Mouse (Mus musculus): Measurements from ENCODE around the gene Spryd3. TPM values are rescaled to one million over a fixed set of nuclear protein-coding genes. Genes with fewer than 3 reads are reported as not detected.
A peak's percentile ranks its signal among the peaks of the same experiment; 100 is the strongest.
"Not testable (repeated sequence)": the region's sequence is repeated elsewhere in the genome, so short reads cannot be mapped to it uniquely, and the experiment has no call there.

The Spryd3 gene
- polyA plus RNA-seq, 1 experiment = 12.8 TPM

GRCm38 (mm10) chr15:102083028-102083427, 53.0 kb downstream of the Spryd3 start:
- Histone ChIP-seq H3K4me1 (ENCODE audit: control insufficient read depth, insufficient read depth, insufficient read length, low read length) (no peaks in the 10 kb centered on the region; the same call in 1 of the 2 replicates), H3K4me3 (ENCODE audit: insufficient read depth, low read depth, low read length) (no peak overlapping the region), H3K27ac (replicated peaks; ENCODE audit: low read depth, low read length) (no peak overlapping the region)

- H3K27ac ChIP-seq (replicated peaks; ENCODE audit: low read depth, low read length) = no peak overlapping the region
- no peak overlapping the region for H3K4me3 ChIP-seq (ENCODE audit: insufficient read depth, low read depth, low read length)
- H3K4me1 ChIP-seq (ENCODE audit: control insufficient read depth, insufficient read depth, insufficient read length, low read length) = no peaks in the 10 kb centered on the region; the same call in 1 of the 2 replicates
Observed at GRCm38 (mm10) chr15:102082148-102082547, 53.9 kb downstream of the Spryd3 start.

- no peak overlapping the region for H3K4me3 ChIP-seq (ENCODE audit: insufficient read depth, low read depth, low read length)
- H3K27ac ChIP-seq (replicated peaks; ENCODE audit: low read depth, low read length) = no peak overlapping the region
- peaks cover 2% of the 10 kb centered on the region; the same call in 1 of the 2 replicates for H3K4me1 ChIP-seq (ENCODE audit: control insufficient read depth, insufficient read depth, insufficient read length, low read length)
Observed at GRCm38 (mm10) chr15:102080429-102080828, 55.6 kb downstream of the Spryd3 start.

- not testable (repeated sequence) for H3K27ac ChIP-seq (replicated peaks; ENCODE audit: low read depth, low read length); H3K4me3 ChIP-seq (ENCODE audit: insufficient read depth, low read depth, low read length)
Observed at GRCm38 (mm10) chr15:102079924-102080323, 56.1 kb downstream of the Spryd3 start.

GRCm38 (mm10) chr15:102079221-102079620, 56.8 kb downstream of the Spryd3 start:
- Histone ChIP-seq H3K4me3 (ENCODE audit: insufficient read depth, low read depth, low read length) (no peak overlapping the region), H3K27ac (replicated peaks; ENCODE audit: low read depth, low read length) (no peak overlapping the region), H3K4me1 (ENCODE audit: control insufficient read depth, insufficient read depth, insufficient read length, low read length) (peaks cover 7% of the 10 kb centered on the region)

More at GRCm38 (mm10) chr15:102079924-102080323, 56.1 kb downstream of the Spryd3 start:
- H3K4me1 ChIP-seq (ENCODE audit: control insufficient read depth, insufficient read depth, insufficient read length, low read length) = not testable (repeated sequence)

GRCm38 (mm10) chr15:102077111-102077677, 58.8 kb downstream of the Spryd3 start:
- no peak overlapping the region for H3K4me3 ChIP-seq (ENCODE audit: insufficient read depth, low read depth, low read length)

GRCm38 (mm10) chr15:102074876-102075585, 61.0 kb downstream of the Spryd3 start:
- Histone ChIP-seq H3K4me3 (ENCODE audit: insufficient read depth, low read depth, low read length) (peak overlapping the region; percentile 86), H3K27ac (replicated peaks; ENCODE audit: low read depth, low read length) (no peak overlapping the region)

More at GRCm38 (mm10) chr15:102077111-102077677, 58.8 kb downstream of the Spryd3 start:
- Histone ChIP-seq H3K4me1 (ENCODE audit: control insufficient read depth, insufficient read depth, insufficient read length, low read length) (peaks cover 7% of the 10 kb centered on the region), H3K27ac (replicated peaks; ENCODE audit: low read depth, low read length) (no peak overlapping the region)

GRCm38 (mm10) chr15:102074070-102074731, 61.8 kb downstream of the Spryd3 start:
- Histone ChIP-seq H3K4me1 (ENCODE audit: control insufficient read depth, insufficient read depth, insufficient read length, low read length) (peaks cover 7% of the 10 kb centered on the region; the same call in 1 of the 2 replicates), H3K27ac (replicated peaks; ENCODE audit: low read depth, low read length) (peak overlapping the region; percentile 81), H3K4me3 (ENCODE audit: insufficient read depth, low read depth, low read length) (peak overlapping the region; percentile 86)

More at GRCm38 (mm10) chr15:102074876-102075585, 61.0 kb downstream of the Spryd3 start:
- peaks cover 7% of the 10 kb centered on the region; the same call in 1 of the 2 replicates for H3K4me1 ChIP-seq (ENCODE audit: control insufficient read depth, insufficient read depth, insufficient read length, low read length)

GRCm38 (mm10) chr15:102073559-102074069, 62.4 kb downstream of the Spryd3 start, which contains the start of gene Eif4b:
TSS of gene Eif4b (plus strand) at chr15:102073773.
- peak within 1 kb of the TSS; percentile 81 for H3K27ac ChIP-seq (replicated peaks; ENCODE audit: low read depth, low read length)
- H3K4me1 ChIP-seq (ENCODE audit: control insufficient read depth, insufficient read depth, insufficient read length, low read length) = peaks cover 7% of the 10 kb centered on the region; the same call in 1 of the 2 replicates
- peak within 1 kb of the TSS; percentile 86 for H3K4me3 ChIP-seq (ENCODE audit: insufficient read depth, low read depth, low read length)

- H3K4me1 ChIP-seq (ENCODE audit: control insufficient read depth, insufficient read depth, insufficient read length, low read length) = peaks cover 7% of the 10 kb centered on the region; the same call in 1 of the 2 replicates
- H3K27ac ChIP-seq (replicated peaks; ENCODE audit: low read depth, low read length) = 0 out of 2 replicates have a peak overlapping the region, but pooled peaks have one; percentile 6
- peak overlapping the region; percentile 28 for H3K4me3 ChIP-seq (ENCODE audit: insufficient read depth, low read depth, low read length)
Observed at GRCm38 (mm10) chr15:102072963-102073558, 63.0 kb downstream of the Spryd3 start.

- Histone ChIP-seq H3K4me1 (ENCODE audit: control insufficient read depth, insufficient read depth, insufficient read length, low read length) (peaks cover 7% of the 10 kb centered on the region; the same call in 1 of the 2 replicates), H3K27ac (replicated peaks; ENCODE audit: low read depth, low read length) (no peak overlapping the region), H3K4me3 (ENCODE audit: insufficient read depth, low read depth, low read length) (no peak overlapping the region)
Observed at GRCm38 (mm10) chr15:102070476-102071467, 65.3 kb downstream of the Spryd3 start.

Data from brown adipose tissue, adult 24 weeks (tissue).